Mouse (Mus musculus) CD4-positive, CD25-positive, alpha-beta regulatory T cell (primary cell): Measurements from ENCODE around the gene Lfng. TPM values are rescaled to one million over a fixed set of nuclear protein-coding genes. Genes with fewer than 3 reads are reported as not detected.

Source experiments
- polyA plus RNA-seq: library from polyadenylated mRNA; unstranded; fragments of 100-300 nt; shearing (Covaris generic); gene quantifications from one replicate; pipeline ENCODE4 v1.2.1, GENCODE M21; 2017

Gene Lfng
- polyA plus RNA-seq: 335 TPM

GRCm38 (mm10) chr5:140607001-140607835, at the start of gene Lfng:
Lfng (plus strand) TSS chr5:140607320.

GRCm38 (mm10) chr5:140564896-140565295, 42.2 kb upstream of the Lfng start, which contains the start of gene Grifin:
Grifin (minus strand) TSS chr5:140565071.

GRCm38 (mm10) chr5:140648519-140649100, 41.5 kb downstream of the Lfng start, which contains the start of gene Ttyh3:
Ttyh3 (minus strand) TSS chr5:140649031.

Other genes starting within 250 kb of the Lfng start
- gene Snx8, start 218.1 kb upstream of the Lfng start, polyA plus RNA-seq: 1.4 TPM
- 225 TPM for gene Eif3b, start 188.0 kb upstream of the Lfng start, polyA plus RNA-seq
- gene Gm4869, start 161.7 kb upstream of the Lfng start, polyA plus RNA-seq: not detected
- 42.8 TPM for gene Chst12, start 101.8 kb upstream of the Lfng start, polyA plus RNA-seq
- 4.6 TPM for gene Grifin, start 42.2 kb upstream of the Lfng start, polyA plus RNA-seq
- gene Ttyh3, start 41.7 kb downstream of the Lfng start, polyA plus RNA-seq: 29.0 TPM
- 33.0 TPM for gene Iqce, start 95.1 kb downstream of the Lfng start, polyA plus RNA-seq
- 39.1 TPM for gene Brat1, start 97.7 kb downstream of the Lfng start, polyA plus RNA-seq
- 0.65 TPM for gene Amz1, start 116.8 kb downstream of the Lfng start, polyA plus RNA-seq
- gene Gna12, start 223.1 kb downstream of the Lfng start, polyA plus RNA-seq: 35.6 TPM